Mouse (Mus musculus) limb, embryonic 12.5 days (tissue): ENCODE measurements around the gene Wrap53. TPM values are rescaled to one million over a fixed set of nuclear protein-coding genes. Genes with fewer than 3 reads are reported as not detected.

Source experiments
- ATAC-seq: fragments of 200-750 bp; cut with Nextera tagmentation; 2 replicates; pipeline ENCODE4 v1.8.0; 2017; ENCODE audit warnings: low read depth, moderate TSS enrichment; ENCODE audit not compliant: insufficient number of reproducible peaks, insufficient read depth, low FRiP score, low TSS enrichment
- H3K27ac ChIP-seq: fragments of 300-500 bp; sonication (generic); 2 replicates; pipeline ENCODE4 v1.5.1; 2016; ENCODE audit warnings: mild to moderate bottlenecking, moderate library complexity
- H3K27me3 ChIP-seq: fragments of 300-500 bp; sonication (generic); 2 replicates; pipeline ENCODE4 v1.6.1; 2016; ENCODE audit warnings: mild to moderate bottlenecking, moderate library complexity
- H3K36me3 ChIP-seq: fragments of 300-500 bp; sonication (generic); 2 replicates; pipeline ENCODE4 v1.6.1; 2016; ENCODE audit warnings: mild to moderate bottlenecking, moderate library complexity
- H3K4me1 ChIP-seq: fragments of 300-500 bp; sonication (generic); replicated peaks from 2 replicates; pipeline ENCODE4 v1.6.1; 2016
- H3K4me2 ChIP-seq: fragments of 300-500 bp; sonication (generic); 2 replicates; pipeline ENCODE4 v1.6.1; 2016; ENCODE audit warnings: mild to moderate bottlenecking, moderate library complexity
- H3K4me3 ChIP-seq: fragments of 300-500 bp; sonication (generic); replicated peaks from 2 replicates; pipeline ENCODE4 v1.5.1; 2016; ENCODE audit warnings: mild to moderate bottlenecking
- H3K9ac ChIP-seq: fragments of 300-500 bp; sonication (generic); replicated peaks from 2 replicates; pipeline ENCODE4 v1.6.1; 2016; ENCODE audit warnings: mild to moderate bottlenecking, moderate library complexity
- H3K9me3 ChIP-seq: fragments of 300-500 bp; sonication (generic); 2 replicates; pipeline ENCODE4 v1.6.1; 2016; ENCODE audit warnings: mild to moderate bottlenecking, moderate library complexity
- WGBS: fragments of 180-500 bp; shearing (Covaris S2); methylation state at CpG from one replicate; pipeline ENCODE4 v1.1.7; 2016; 5-methylcytosine and 5-hydroxymethylcytosine counted together
- polyA plus RNA-seq: library from polyadenylated mRNA; unstranded; fragments of >200 nt; fragmentation: Nextera tagmentation; extraction: Ambion mirVana; gene quantifications from 2 replicates; pipeline ENCODE4 v1.2.1, GENCODE M21; 2016

Gene Wrap53
- polyA plus RNA-seq, 1 experiment from 2014 or later: 39.0 TPM

- Histone ChIP-seq H3K4me2 (no peak overlapping the region), H3K9me3 (no peaks in the 10 kb centered on the region), H3K27ac (peak overlapping the region; percentile 95), H3K4me1 (peaks cover 54% of the 10 kb centered on the region), H3K27me3 (no peaks in the 10 kb centered on the region), H3K9ac (no peak overlapping the region; the same call in 1 of the 2 replicates), H3K36me3 (peaks cover 62% of the 10 kb centered on the region), H3K4me3 (no peak overlapping the region)
- WGBS: 30% methylated on average over 13 of the region's 13 CpGs
- no peak for ATAC-seq
These were observed 16.7 kb downstream of the Wrap53 start for GRCm38 (mm10) chr11:69563373-69563772.

DNA sequence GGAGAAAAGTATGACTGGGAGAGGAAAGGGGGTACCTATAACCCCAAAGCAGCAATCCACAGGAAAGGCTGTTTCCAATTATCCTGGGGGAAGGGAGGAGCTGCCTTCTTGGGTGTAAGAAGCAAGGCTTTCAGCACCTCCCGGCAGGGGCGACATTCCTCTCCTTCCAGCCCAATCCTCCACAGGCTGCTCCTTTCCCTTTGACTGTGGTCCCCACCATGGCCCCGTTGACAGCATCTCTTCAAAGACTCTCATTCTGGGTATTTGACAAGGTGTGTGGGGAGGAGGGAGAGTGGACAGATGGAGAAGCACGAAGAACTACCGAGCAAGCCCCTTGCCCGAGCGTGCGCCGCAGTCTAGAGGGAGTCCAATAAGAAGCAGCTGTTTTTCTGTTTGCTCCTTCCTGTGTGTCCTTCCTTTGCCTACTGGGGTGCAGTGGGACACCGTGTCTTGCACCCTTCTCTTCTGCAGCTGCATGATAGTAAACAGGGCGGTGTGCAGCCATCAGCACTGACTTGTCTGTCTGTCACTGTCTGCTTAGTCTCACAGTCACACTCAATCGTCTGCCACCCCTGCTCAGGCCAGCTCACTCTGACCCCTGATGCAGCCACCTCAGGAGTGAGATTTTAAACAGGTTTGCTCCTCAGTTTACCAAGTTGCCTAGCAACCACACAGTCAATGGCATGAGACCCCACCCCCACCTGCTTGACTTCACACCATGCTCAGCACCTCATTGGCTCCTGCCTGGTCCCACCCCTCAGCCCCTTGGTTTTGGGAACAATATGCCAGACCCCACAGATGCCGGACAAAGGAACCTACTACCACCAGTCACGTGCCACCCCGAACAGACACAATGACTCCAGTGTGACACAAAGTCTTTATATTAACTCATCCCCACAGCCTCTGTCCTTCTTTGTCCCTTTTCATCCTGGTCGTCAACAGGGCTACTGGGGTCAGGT is 18.9 kb downstream of the Wrap53 start:
- Histone ChIP-seq H3K4me2 (peak overlapping the region; percentile 97), H3K9ac (peak overlapping the region; percentile 45; the same call in 1 of the 2 replicates), H3K9me3 (no peaks in the 10 kb centered on the region), H3K27ac (peak overlapping the region; percentile 95), H3K4me1 (peaks cover 76% of the 10 kb centered on the region), H3K4me3 (peak overlapping the region; percentile 85), H3K27me3 (no peaks in the 10 kb centered on the region), H3K36me3 (peaks cover 50% of the 10 kb centered on the region)
- peak; percentile 45 for ATAC-seq
- 11% methylated on average over 16 of the region's 16 CpGs for WGBS

DNA sequence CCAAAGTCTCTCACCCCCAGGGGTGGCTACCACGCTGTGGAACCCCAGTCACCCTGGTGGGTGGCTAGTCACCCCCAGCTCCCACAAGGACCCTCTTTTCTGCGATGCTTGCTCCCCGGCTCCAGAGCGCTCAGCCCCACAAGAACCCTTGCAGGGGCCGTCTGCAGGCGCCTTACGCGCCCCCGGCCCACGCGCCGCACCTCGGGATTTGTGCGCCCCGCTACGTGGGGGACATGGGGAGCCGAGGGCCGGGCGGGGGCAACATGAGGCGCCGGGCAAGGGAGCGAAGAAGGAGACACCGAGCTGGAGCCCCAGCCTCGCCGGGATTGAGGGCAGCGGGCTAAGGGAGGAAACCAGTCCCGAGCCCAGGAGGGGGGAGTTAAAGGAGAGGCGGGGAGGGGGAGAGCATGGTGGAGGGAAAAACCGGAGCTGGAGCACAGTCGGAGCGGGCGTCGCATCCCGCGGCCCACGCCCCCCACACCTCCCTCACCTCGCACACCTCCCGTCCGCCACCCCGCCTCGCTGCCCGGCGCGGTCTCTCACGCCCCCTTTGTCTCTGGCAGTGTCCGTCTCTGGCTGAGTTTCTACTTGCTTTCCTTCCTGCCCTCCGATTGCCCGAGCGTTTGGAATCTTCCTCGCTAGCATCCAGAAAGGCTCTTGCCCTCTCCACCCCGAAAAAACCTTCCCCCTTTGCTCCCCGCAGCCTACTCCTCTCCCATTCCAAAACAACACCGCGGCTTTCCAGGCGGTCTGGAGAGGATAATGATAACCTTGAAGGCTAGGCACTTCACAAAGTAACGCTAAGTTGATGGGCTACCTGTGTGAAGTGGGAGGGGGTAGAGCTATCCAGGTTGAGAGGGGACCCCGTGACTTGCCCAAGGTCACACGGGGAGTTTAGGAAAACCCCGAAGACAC is 19.9 kb downstream of the Wrap53 start, which contains the start of gene Efnb3:
Efnb3 (minus strand) TSS at position 355 of the 915 bp plus-strand sequence.
- Histone ChIP-seq H3K4me1 (peaks cover 78% of the 10 kb centered on the region), H3K9ac (peak within 1 kb of the TSS; percentile 91), H3K27me3 (no peaks in the 10 kb centered on the region), H3K9me3 (no peaks in the 10 kb centered on the region), H3K36me3 (peaks cover 51% of the 10 kb centered on the region), H3K4me2 (peak within 1 kb of the TSS; percentile 97), H3K4me3 (peak within 1 kb of the TSS; percentile 85), H3K27ac (peak within 1 kb of the TSS; percentile 95)
- peak; percentile 76 for ATAC-seq
- under 1% methylated on average over 59 of the region's 59 CpGs for WGBS

DNA sequence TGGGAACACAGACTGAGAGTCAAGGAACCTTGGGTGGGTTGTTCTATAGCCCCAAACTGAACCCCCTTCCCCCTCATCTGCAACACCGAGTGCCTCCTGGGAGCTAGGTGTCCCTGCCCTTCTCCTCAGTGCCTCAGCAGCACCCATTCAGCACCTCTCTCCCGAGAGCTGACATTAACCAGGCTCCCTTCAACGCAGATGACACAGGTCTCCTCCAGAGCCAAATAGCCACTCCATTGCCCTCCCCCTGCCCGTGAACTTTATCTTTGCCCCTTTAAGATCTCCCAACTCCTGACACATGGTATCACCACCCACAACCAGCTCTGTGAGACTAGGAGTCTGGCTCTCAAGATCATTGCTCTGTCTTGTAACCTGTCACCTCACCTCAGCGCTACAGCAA is 20.9 kb downstream of the Wrap53 start:
- no peak for ATAC-seq
- Histone ChIP-seq H3K9ac (peak overlapping the region; percentile 91), H3K27me3 (no peaks in the 10 kb centered on the region), H3K36me3 (peaks cover 51% of the 10 kb centered on the region), H3K9me3 (no peaks in the 10 kb centered on the region), H3K4me2 (peak overlapping the region; percentile 97), H3K4me3 (peak overlapping the region; percentile 85), H3K27ac (peak overlapping the region; percentile 95), H3K4me1 (peaks cover 85% of the 10 kb centered on the region)
- WGBS: 1% methylated on average over 5 of the region's 5 CpGs

DNA sequence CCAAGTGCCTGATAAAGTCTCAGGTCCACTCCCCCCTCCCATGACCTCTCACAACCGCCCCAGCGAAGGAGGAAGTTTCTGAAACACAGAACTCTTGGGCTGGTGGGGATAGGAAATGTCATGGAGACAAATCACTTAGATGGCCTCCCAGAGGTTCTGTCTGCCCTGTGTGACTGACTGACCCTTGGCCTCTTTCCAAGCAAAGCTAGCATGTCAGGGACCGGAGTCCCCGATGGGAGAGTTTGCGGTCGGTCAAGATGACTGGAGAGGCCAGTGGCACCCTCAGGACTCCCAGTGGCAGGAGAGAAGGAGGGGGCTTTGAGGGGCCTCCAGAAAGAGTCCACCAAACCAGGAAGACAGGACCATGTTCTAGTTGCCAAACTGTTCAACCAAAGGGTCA is 21.3 kb downstream of the Wrap53 start:
- Histone ChIP-seq H3K4me1 (peaks cover 81% of the 10 kb centered on the region), H3K36me3 (peaks cover 49% of the 10 kb centered on the region), H3K4me3 (peak overlapping the region; percentile 85), H3K9ac (peak overlapping the region; percentile 91), H3K27me3 (no peaks in the 10 kb centered on the region), H3K27ac (no peak overlapping the region), H3K9me3 (no peaks in the 10 kb centered on the region), H3K4me2 (peak overlapping the region; percentile 97)
- ATAC-seq: no peak
- 26% methylated on average over 6 of the region's 6 CpGs for WGBS

GRCm38 (mm10) chr11:69557381-69557958 is 22.6 kb downstream of the Wrap53 start:
- Histone ChIP-seq H3K4me3 (peak overlapping the region; percentile 85), H3K27me3 (no peaks in the 10 kb centered on the region), H3K9ac (peak overlapping the region; percentile 31; the same call in 1 of the 2 replicates), H3K27ac (no peak overlapping the region), H3K4me2 (peak overlapping the region; percentile 97), H3K4me1 (peaks cover 82% of the 10 kb centered on the region), H3K36me3 (peaks cover 40% of the 10 kb centered on the region), H3K9me3 (no peaks in the 10 kb centered on the region)
- WGBS: 30% methylated on average over 14 of the region's 14 CpGs
- ATAC-seq: no peak

DNA sequence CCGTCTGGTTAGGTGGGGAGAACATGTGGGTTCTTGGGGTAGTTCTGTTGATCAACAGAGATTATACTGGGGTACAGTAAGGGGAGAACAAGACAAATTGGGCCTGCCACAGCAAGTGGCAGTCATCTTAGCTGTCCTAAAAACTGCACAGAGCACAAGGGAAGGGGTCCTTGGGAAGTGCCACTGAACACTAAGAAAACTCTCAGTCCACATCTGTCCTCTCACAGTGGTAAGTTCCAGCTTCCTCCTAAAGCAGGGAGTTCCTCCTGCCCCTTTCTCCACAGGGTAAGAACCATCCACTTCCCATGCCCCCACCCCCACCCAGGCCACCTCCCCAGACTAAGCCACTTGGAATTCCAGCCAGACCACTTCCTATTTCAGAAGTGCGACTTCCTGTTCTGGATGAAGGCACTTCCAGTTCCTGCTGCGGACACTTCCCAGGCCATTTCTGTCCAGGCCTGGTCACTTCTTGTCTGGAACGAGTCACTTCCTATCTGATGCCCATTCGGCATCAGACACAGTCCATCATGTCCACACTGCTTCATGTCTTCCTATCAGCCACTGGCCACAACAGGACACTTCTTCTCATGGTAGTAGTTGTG is 25.4 kb downstream of the Wrap53 start:
- H3K4me2 ChIP-seq: no peak overlapping the region
- peaks cover 59% of the 10 kb centered on the region for H3K4me1 ChIP-seq
- WGBS: 78% methylated on average over 5 of the region's 5 CpGs
- H3K9me3 ChIP-seq: no peaks in the 10 kb centered on the region
- peaks cover 30% of the 10 kb centered on the region for H3K36me3 ChIP-seq
- H3K27ac ChIP-seq: no peak overlapping the region
- H3K27me3 ChIP-seq: no peaks in the 10 kb centered on the region
- no peak overlapping the region for H3K4me3 ChIP-seq
- H3K9ac ChIP-seq: no peak overlapping the region
- no peak for ATAC-seq

DNA sequence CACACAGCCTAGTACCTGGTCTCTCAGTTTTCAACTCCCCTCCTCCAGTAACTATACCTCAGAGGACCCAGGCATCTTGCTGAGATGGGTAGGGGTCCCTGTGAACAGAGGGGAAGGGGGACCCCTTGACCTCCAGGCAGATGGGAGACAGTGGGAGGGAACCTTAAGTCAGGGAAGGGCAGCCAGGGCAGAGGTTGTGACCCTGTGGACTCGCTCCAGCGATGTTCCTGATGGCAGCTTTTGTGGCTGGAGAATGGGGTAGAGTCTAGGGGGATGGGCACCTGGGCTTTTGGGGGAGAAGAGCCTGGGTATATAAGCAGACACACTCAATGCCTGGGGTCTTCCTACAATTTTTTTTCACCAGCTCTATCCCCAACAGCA is 26.7 kb downstream of the Wrap53 start:
- ATAC-seq: no peak
- Histone ChIP-seq H3K9ac (no peak overlapping the region; the same call in 1 of the 2 replicates), H3K4me3 (no peak overlapping the region), H3K4me1 (peaks cover 53% of the 10 kb centered on the region), H3K27ac (0 out of 2 replicates have a peak overlapping the region, but pooled peaks have one; percentile 35), H3K4me2 (peak overlapping the region; percentile 18; the same call in 1 of the 2 replicates), H3K36me3 (peaks cover 30% of the 10 kb centered on the region), H3K9me3 (no peaks in the 10 kb centered on the region), H3K27me3 (peaks cover 8% of the 10 kb centered on the region)
- WGBS: 16% methylated on average over 2 of the region's 2 CpGs

DNA sequence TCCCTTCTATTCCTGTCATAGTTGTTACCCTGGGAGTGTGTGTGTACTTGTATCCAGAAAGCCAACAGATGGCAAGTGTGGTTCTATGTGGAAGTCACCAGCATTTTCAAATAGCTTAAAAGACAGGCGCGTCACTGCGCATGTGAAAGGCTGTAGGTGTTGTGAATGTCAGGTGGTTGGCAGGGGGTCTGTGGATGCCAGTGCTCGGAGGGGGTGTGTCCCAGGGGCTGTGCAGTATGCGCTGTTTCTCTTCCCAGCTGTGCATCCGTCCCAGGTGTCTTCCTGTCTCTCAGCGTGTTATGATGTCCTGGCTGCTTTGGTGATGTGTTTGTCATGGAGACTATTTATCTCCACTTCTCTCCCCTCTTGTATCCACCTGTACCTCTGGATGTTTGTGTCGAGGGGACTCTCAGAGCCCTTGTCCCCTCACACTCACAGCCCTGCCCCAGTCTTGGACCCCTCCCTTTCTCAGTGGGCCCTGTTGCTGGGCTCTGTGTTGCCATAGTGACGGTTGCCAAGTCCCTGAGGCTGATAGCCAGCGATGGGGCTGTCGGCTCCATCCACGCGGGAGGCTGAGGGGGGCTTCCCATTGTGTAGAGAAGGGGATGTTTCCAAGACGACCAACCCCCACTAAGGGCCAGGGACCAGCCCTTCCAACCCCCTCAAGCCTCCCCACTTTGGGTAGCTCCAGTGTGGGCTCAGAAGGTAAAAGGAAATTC is 27.3 kb downstream of the Wrap53 start:
- H3K27ac ChIP-seq: 0 out of 2 replicates have a peak overlapping the region, but pooled peaks have one; percentile 35
- H3K4me3 ChIP-seq: no peak overlapping the region

GRCm38 (mm10) chr11:69551310-69551709 is 28.7 kb downstream of the Wrap53 start:
- Histone ChIP-seq H3K9ac (no peak overlapping the region), H3K4me3 (no peak overlapping the region), H3K4me2 (no peak overlapping the region), H3K9me3 (no peaks in the 10 kb centered on the region), H3K27me3 (peaks cover 11% of the 10 kb centered on the region), H3K36me3 (peaks cover 22% of the 10 kb centered on the region), H3K4me1 (peaks cover 45% of the 10 kb centered on the region), H3K27ac (no peak overlapping the region)
- WGBS: 79% methylated on average over 4 of the region's 4 CpGs
- ATAC-seq: no peak

More for the DNA sequence above, 27.3 kb downstream of the Wrap53 start:
- Histone ChIP-seq H3K36me3 (peaks cover 30% of the 10 kb centered on the region), H3K4me1 (peaks cover 48% of the 10 kb centered on the region), H3K9me3 (no peaks in the 10 kb centered on the region), H3K27me3 (peaks cover 11% of the 10 kb centered on the region), H3K4me2 (peak overlapping the region; percentile 18; the same call in 1 of the 2 replicates), H3K9ac (no peak overlapping the region; the same call in 1 of the 2 replicates)
- WGBS: 22% methylated on average over 14 of the region's 14 CpGs
- ATAC-seq: no peak
